Mouse (Mus musculus): ENCODE data around the gene Col11a2.

DNA sequence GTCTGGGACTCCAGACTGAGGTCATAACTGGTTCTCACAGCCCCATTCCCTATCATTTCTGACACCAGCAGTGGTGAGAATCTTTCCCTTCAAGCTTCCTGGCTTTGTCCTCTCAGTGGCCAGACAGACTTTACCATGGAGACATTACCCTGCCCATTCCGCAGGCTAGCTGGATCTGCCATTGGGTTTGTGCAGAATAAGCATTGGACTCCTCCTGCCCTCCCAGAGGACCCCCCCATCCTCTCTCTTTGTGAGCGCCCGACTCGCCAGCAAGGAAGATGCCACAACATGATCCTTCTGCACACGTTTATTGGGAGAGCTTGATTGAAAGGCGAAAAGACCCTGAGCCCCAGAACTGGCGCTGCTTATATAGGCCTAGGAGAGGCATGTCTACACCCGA, 25.8 kb upstream of the Col11a2 start:
- no peak for TF ChIP-seq POLR2A (IDR thresholded peaks at IDR 0.05; ENCODE audit: low read depth, low read length)
- TF ChIP-seq CTCF (IDR thresholded peaks at IDR 0.05; ENCODE audit: extremely low read depth, insufficient read depth, insufficient read length, insufficient replicate concordance) = no peak
